Mouse (Mus musculus) forebrain, embryonic 13.5 days (tissue): ENCODE measurements around the gene Prkch. TPM values are rescaled to one million over a fixed set of nuclear protein-coding genes. Genes with fewer than 3 reads are reported as not detected.

ENCODE experiments used
- ATAC-seq: fragments of 200-750 bp; cut with Nextera tagmentation; 2 replicates; pipeline ENCODE4 v1.8.0; 2017
- H3K27ac ChIP-seq: fragments of 300-500 bp; sonication (generic); 2 replicates; pipeline ENCODE4 v1.5.1; 2015; ENCODE audit warnings: inconsistent platforms, mild to moderate bottlenecking, moderate library complexity
- H3K27me3 ChIP-seq: fragments of 300-500 bp; sonication (generic); 2 replicates; pipeline ENCODE4 v1.6.1; 2015; ENCODE audit warnings: mild to moderate bottlenecking, inconsistent platforms
- H3K36me3 ChIP-seq: fragments of 300-500 bp; sonication (generic); 2 replicates; pipeline ENCODE4 v1.6.1; 2015; ENCODE audit warnings: mild to moderate bottlenecking, inconsistent platforms; ENCODE audit not compliant: poor library complexity, severe bottlenecking
- H3K4me1 ChIP-seq: fragments of 300-500 bp; sonication (generic); 2 replicates; pipeline ENCODE4 v1.6.1; 2015; ENCODE audit warnings: inconsistent platforms
- H3K4me2 ChIP-seq: fragments of 300-500 bp; sonication (generic); 2 replicates; pipeline ENCODE4 v1.6.1; 2015; ENCODE audit warnings: inconsistent platforms, mild to moderate bottlenecking, moderate library complexity
- H3K4me3 ChIP-seq: fragments of 300-500 bp; sonication (generic); 2 replicates; pipeline ENCODE4 v1.5.1; 2015; ENCODE audit warnings: mild to moderate bottlenecking, inconsistent platforms
- H3K9ac ChIP-seq: fragments of 300-500 bp; sonication (generic); 2 replicates; pipeline ENCODE4 v1.6.1; 2015; ENCODE audit warnings: mild to moderate bottlenecking, inconsistent platforms
- H3K9me3 ChIP-seq: fragments of 300-500 bp; sonication (generic); replicated peaks from 2 replicates; pipeline ENCODE4 v1.6.1; 2016; ENCODE audit warnings: inconsistent platforms
- WGBS: fragments of 180-500 bp; shearing (Covaris S2); methylation state at CpG from one replicate; pipeline ENCODE4 v1.1.7; 2015; 5-methylcytosine and 5-hydroxymethylcytosine counted together
- polyA plus RNA-seq: library from polyadenylated mRNA; unstranded; fragments of >200 nt; fragmentation: Nextera tagmentation; extraction: Ambion mirVana; gene quantifications from 2 replicates; pipeline ENCODE4 v1.2.1, GENCODE M21; 2015

Gene Prkch
- polyA plus RNA-seq, 1 experiment from 2014 or later, result 3.1 TPM

DNA sequence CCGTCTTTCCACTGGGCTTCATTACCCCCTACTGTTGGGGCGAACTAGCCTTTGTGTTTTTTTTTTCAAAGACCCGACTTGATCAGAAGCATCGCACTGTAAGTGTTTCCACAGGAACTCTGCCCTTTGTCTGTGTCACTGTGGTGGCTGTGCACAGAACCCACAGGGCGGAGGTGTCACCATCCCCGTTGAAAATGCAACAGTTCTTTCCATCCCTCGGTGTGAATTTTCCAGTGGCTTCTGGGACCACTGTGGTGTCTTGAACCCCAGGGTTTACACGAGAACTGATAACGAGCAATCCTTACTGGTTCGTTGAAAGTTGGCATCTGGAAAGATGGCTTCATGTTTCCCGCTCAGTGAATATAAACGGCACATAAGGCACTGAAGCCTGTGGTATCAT, 20.2 kb downstream of the Prkch start:
- H3K27me3 ChIP-seq, result no peaks in the 10 kb centered on the region
- ATAC-seq, result no peak
- H3K4me1 ChIP-seq, result no peaks in the 10 kb centered on the region
- H3K9ac ChIP-seq, result no peak overlapping the region
- H3K36me3 ChIP-seq, result no peaks in the 10 kb centered on the region
- H3K9me3 ChIP-seq, result no peaks in the 10 kb centered on the region
- no peak overlapping the region for H3K27ac ChIP-seq
- H3K4me3 ChIP-seq, result no peak overlapping the region
- no peak overlapping the region for H3K4me2 ChIP-seq
- WGBS, result 66% methylated on average over 12 of the region's 12 CpGs

DNA sequence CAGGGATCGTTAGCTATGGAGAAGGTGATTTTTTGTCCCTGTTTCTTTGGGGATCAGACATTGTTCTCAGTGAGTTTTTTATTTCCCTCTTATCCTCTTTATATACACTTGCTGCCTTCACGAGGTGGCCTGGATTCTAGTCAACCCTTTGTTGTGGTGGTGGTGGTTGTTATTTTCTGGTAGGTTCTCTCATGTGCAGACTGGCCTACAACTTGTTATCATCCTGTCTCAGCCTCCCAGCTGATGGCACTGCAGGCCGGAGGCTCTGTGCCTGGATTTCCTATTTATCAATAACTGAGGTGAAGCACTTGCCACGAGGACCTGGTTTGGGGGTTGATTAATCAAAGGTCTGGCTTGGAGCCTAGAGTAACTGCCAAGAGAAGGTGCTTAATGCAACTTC, 20.6 kb downstream of the Prkch start:
- Histone ChIP-seq H3K4me2 (no peak overlapping the region), H3K27ac (no peak overlapping the region), H3K4me3 (no peak overlapping the region), H3K27me3 (no peaks in the 10 kb centered on the region), H3K9me3 (no peaks in the 10 kb centered on the region), H3K36me3 (no peaks in the 10 kb centered on the region), H3K4me1 (no peaks in the 10 kb centered on the region), H3K9ac (no peak overlapping the region)
- WGBS, result 73% methylated on average over 4 of the region's 4 CpGs
- ATAC-seq, result no peak

DNA sequence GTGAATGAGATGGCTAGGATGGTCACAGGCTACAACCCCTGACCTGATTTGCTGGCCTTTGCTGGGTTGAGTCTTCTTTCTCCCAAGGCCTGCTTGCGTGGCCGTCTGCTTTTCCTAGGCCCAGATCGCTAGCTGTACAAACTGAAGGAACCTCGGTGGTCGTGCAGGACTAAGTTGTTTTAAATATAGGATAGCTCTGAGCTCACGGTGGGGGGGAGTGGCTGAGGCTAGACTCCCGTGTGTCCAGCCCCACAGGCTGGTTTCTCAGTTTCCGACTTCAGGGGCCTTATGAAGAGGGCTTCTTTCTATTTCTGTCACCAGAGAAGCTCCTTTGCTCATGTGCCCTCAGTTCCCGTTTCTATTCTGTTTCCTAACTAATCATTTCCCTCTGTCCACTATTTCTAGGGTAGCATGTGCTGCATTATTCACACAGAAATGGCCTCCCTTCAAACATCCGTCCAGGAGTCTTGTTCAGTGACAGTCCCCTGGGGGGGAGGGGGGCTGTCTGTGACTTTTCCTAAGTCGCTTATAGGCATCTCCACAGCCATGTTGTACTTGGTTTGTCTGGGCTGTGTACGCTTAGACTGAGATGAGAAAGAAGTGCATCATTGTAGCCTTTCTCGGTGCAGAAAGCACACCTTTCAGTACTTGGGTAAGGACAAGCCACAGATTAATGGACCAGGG, 22.9 kb downstream of the Prkch start:
- no peaks in the 10 kb centered on the region for H3K9me3 ChIP-seq
- no peak for ATAC-seq
- 63% methylated on average over 13 of the region's 13 CpGs for WGBS

DNA sequence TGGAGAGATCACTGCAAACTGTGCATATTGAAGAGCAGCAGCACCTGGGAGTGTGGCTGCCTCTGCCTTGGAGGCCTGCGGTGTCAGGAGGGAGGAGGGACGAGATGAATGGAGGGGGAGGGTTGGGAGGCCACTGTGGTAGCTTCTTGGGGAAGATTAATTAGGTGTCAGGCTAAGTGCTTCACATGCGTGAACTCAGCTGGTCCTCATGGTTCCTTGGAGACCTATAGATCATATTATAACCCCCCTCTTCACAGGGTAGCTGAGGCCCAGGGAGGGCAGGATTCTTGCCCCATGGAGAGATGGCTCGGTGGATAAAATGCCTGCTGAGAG, 23.4 kb downstream of the Prkch start:
- no peaks in the 10 kb centered on the region for H3K4me1 ChIP-seq
- no peak overlapping the region for H3K4me3 ChIP-seq
- no peak overlapping the region for H3K9ac ChIP-seq
- no peaks in the 10 kb centered on the region for H3K27me3 ChIP-seq
- H3K27ac ChIP-seq, result no peak overlapping the region
- H3K4me2 ChIP-seq, result no peak overlapping the region
- no peaks in the 10 kb centered on the region for H3K9me3 ChIP-seq
- WGBS, result 12% methylated on average over 4 of the region's 4 CpGs
- H3K36me3 ChIP-seq, result no peaks in the 10 kb centered on the region
- no peak for ATAC-seq

More for the DNA sequence above, 22.9 kb downstream of the Prkch start:
- no peaks in the 10 kb centered on the region for H3K27me3 ChIP-seq
- H3K4me1 ChIP-seq, result no peaks in the 10 kb centered on the region
- H3K4me3 ChIP-seq, result no peak overlapping the region
- no peak overlapping the region for H3K9ac ChIP-seq
- no peak overlapping the region for H3K4me2 ChIP-seq
- H3K36me3 ChIP-seq, result no peaks in the 10 kb centered on the region
- H3K27ac ChIP-seq, result no peak overlapping the region

- Histone ChIP-seq H3K27ac (no peak overlapping the region), H3K4me3 (no peak overlapping the region), H3K36me3 (no peaks in the 10 kb centered on the region), H3K27me3 (no peaks in the 10 kb centered on the region), H3K4me1 (no peaks in the 10 kb centered on the region), H3K9me3 (no peaks in the 10 kb centered on the region), H3K4me2 (no peak overlapping the region), H3K9ac (no peak overlapping the region)
- WGBS, result 88% methylated on average over 3 of the region's 3 CpGs
- no peak for ATAC-seq
Observed at GRCm38 (mm10) chr12:73609262-73609661, 24.7 kb downstream of the Prkch start.

DNA sequence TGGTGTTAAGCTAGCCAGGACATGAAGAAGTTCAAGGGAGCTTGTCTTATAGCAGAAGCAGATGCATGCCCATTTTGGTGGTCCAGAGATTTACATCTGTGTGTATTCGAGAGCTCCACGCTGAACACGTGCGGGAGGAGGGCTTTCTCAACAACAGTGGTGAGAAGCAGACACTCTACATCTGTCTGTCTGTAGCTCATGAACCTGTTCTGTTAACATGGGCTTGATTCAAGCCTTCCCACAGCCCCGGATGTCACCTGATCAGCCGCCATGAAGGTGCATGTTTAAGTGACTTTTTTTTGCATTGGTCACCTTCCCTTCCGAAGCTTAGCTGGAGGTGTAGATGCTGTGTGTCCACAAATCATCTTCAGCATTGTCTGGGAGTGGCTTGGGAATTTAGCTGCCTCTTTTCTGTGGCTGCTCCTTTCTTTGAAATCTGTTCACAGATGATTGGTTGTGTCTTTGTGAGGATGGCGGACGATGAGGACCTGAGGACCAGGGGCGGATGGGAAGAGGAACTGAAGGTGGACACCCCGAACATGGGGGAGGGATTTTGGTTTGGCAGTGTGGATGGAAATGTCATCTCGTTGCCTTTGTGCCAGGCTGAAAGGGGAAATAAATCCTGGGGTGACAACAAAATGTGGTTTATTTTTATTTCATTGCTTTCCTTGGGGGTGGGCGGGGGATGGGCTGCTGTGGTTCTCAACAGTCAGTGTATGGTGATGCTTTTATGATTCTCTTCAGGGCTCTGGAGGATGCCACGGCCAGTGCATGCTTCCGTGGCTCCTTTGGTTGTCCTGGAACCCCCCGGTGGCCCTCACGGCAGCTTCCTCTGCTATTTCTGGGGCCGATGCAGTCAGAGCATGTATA, 25.3 kb downstream of the Prkch start:
- H3K9ac ChIP-seq, result no peak overlapping the region

DNA sequence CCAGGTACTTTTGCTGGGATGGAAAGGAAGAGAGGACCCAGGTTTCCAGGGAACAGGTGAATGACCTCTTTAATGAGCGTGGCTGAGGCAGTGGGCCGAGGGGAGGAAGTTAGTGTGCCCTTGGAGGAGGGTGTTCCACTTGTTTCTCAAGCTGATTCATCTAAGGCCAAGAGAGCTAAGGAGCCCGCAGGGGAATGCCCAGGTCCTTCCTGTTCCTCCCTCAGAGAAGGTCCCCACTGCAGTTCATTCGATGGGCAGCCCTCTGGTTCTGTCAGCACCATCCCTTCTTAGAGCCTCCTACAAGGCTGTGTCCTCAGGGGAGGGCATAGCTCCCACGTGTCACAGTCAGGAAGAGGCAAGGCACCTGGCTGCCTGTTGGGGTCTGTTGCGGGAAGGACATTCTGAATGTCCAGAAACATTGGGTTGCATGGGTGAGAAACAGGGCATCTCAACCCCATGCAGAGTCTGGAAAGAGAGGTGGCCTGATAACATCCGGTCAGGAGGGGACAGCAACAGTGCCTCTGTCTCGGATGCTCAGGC, 26.3 kb downstream of the Prkch start:
- Histone ChIP-seq H3K9me3 (no peaks in the 10 kb centered on the region), H3K9ac (no peak overlapping the region), H3K4me1 (no peaks in the 10 kb centered on the region), H3K4me2 (no peak overlapping the region), H3K36me3 (no peaks in the 10 kb centered on the region), H3K27me3 (no peaks in the 10 kb centered on the region), H3K27ac (no peak overlapping the region), H3K4me3 (no peak overlapping the region)
- ATAC-seq, result no peak
- 83% methylated on average over 8 of the region's 8 CpGs for WGBS

More for the DNA sequence above, 25.3 kb downstream of the Prkch start:
- Histone ChIP-seq H3K4me1 (no peaks in the 10 kb centered on the region), H3K27ac (no peak overlapping the region), H3K36me3 (no peaks in the 10 kb centered on the region), H3K4me3 (no peak overlapping the region), H3K4me2 (no peak overlapping the region), H3K27me3 (no peaks in the 10 kb centered on the region), H3K9me3 (no peaks in the 10 kb centered on the region)
- no peak for ATAC-seq
- WGBS, result 88% methylated on average over 18 of the region's 18 CpGs

DNA sequence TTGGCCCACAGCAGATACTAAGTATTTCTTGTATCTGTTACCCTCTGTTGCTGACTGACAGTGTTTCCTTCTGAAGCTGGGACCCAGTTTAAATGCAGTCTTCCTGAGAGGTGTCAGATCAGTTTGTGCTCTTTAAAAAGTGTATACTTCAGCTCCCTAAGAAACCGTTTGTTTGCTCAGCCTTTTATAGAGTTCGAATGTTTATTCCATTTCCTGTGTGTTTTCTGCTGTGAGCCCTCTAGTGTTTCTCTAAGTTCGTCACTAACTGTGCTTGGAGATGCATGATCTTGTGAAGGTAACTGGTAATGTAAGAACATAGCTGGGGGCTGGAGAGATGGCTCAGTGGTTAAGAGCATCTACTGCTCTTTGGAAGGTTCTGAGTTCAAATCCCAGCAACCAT, 27.1 kb downstream of the Prkch start:
- no peak for ATAC-seq
- whole genome bisulfite sequencing, result 83% methylated on average over 3 of the region's 3 CpGs
- Histone ChIP-seq H3K9me3 (no peaks in the 10 kb centered on the region), H3K36me3 (no peaks in the 10 kb centered on the region), H3K4me3 (no peak overlapping the region), H3K9ac (no peak overlapping the region), H3K4me2 (no peak overlapping the region), H3K27ac (no peak overlapping the region), H3K4me1 (no peaks in the 10 kb centered on the region), H3K27me3 (no peaks in the 10 kb centered on the region)

GRCm38 (mm10) chr12:73613183-73613582, 28.6 kb downstream of the Prkch start:
- Histone ChIP-seq H3K27me3 (no peaks in the 10 kb centered on the region), H3K36me3 (no peaks in the 10 kb centered on the region), H3K9ac (no peak overlapping the region), H3K4me1 (no peaks in the 10 kb centered on the region), H3K4me2 (no peak overlapping the region), H3K27ac (no peak overlapping the region), H3K9me3 (no peaks in the 10 kb centered on the region), H3K4me3 (no peak overlapping the region)
- no peak for ATAC-seq
- WGBS, result 92% methylated on average over 6 of the region's 6 CpGs

DNA sequence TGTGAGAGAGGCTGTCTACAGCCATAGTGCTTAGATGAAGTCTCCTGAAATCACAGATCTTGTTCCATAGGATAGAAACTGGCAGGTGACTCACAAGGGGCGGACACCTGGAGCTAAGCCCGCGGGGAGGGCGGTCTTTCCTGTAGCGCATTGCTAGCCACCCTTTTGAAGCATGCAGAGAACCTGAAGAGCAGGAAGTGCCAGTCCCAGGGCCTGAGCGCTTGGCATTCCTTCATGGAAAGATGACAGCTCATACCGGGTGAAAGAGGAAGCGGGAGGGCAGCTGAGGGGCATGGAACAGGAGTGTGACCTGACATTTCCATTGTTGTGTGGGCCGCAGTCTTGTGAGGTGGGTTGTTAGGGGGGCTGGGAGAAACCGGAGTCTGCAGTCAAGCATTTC, 33.1 kb downstream of the Prkch start:
- 52% methylated on average over 10 of the region's 10 CpGs for WGBS
- H3K9ac ChIP-seq, result no peak overlapping the region
- no peak for ATAC-seq

DNA sequence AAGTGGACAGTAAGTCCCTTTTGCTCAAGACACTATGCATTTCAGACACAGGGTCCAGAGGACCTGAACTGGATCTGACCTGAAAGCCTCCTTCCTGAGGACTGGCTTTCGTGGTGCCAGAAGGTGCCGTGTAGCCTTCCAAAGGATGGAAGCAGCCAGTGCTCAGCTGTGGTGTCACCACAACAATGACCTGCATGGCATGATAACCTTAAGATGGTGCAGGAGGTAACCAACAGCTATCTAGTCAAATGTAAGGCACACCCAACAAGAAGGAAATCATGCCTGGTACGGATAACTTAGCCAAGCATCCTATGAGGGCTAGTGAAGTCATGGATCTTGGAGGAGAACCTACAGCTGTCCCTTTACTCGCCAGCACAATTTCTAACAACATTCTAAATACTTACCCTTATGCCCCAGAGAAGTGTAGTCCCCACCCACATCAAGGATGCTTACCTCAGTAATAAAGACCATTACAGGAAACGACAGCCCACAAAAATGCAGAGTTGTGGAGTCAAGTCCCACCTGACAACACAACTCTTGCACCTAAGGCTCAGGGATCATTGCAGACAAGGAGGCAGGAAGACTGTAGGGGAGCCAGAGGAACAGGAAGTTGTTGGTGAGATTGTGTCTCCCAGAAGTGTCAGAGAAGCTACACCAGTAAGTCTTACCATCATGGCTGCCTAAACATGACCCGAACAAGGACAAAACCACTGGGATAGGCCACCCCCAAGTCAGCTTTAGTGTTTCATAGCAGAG, 40.9 kb downstream of the Prkch start:
- no peak for ATAC-seq
- Histone ChIP-seq H3K9ac (no peak overlapping the region), H3K27ac (no peak overlapping the region), H3K4me2 (no peak overlapping the region), H3K36me3 (no peaks in the 10 kb centered on the region), H3K9me3 (no peaks in the 10 kb centered on the region), H3K27me3 (no peaks in the 10 kb centered on the region), H3K4me1 (no peaks in the 10 kb centered on the region), H3K4me3 (no peak overlapping the region)
- 92% methylated on average over 6 of the region's 6 CpGs for WGBS

More for the DNA sequence above, 33.1 kb downstream of the Prkch start:
- no peak overlapping the region for H3K4me3 ChIP-seq
- no peaks in the 10 kb centered on the region for H3K36me3 ChIP-seq
- no peaks in the 10 kb centered on the region for H3K4me1 ChIP-seq
- no peak overlapping the region for H3K27ac ChIP-seq
- H3K27me3 ChIP-seq, result no peaks in the 10 kb centered on the region
- H3K4me2 ChIP-seq, result no peak overlapping the region
- H3K9me3 ChIP-seq, result no peaks in the 10 kb centered on the region

- H3K27ac ChIP-seq, result no peak overlapping the region
- no peaks in the 10 kb centered on the region for H3K9me3 ChIP-seq
- WGBS, result 91% methylated on average over 14 of the region's 14 CpGs
- no peak for ATAC-seq
- H3K4me1 ChIP-seq, result no peaks in the 10 kb centered on the region
- H3K4me2 ChIP-seq, result no peak overlapping the region
- H3K27me3 ChIP-seq, result no peaks in the 10 kb centered on the region
- no peak overlapping the region for H3K9ac ChIP-seq
- no peak overlapping the region for H3K4me3 ChIP-seq
- H3K36me3 ChIP-seq, result no peaks in the 10 kb centered on the region
Observed at GRCm38 (mm10) chr12:73627902-73628301, 43.3 kb downstream of the Prkch start.
